Mouse (Mus musculus) olfactory bulb, adult 2 months (tissue): ENCODE results near the gene Mast1.

ENCODE experiments used
- CTCF ChIP-seq: fragments of 200-500 bp; IDR thresholded peaks from 2 replicates; pipeline ENCODE4 v1.5.1; 2012; ENCODE audit warnings: low read depth, mild to moderate bottlenecking, low read length, moderate library complexity; ENCODE audit not compliant: insufficient read depth
- POLR2A ChIP-seq: fragments of 200-500 bp; IDR thresholded peaks from 2 replicates; pipeline ENCODE4 v1.6.1; 2012; ENCODE audit warnings: mild to moderate bottlenecking, low read depth, low read length, moderate library complexity; ENCODE audit not compliant: insufficient read depth

DNA sequence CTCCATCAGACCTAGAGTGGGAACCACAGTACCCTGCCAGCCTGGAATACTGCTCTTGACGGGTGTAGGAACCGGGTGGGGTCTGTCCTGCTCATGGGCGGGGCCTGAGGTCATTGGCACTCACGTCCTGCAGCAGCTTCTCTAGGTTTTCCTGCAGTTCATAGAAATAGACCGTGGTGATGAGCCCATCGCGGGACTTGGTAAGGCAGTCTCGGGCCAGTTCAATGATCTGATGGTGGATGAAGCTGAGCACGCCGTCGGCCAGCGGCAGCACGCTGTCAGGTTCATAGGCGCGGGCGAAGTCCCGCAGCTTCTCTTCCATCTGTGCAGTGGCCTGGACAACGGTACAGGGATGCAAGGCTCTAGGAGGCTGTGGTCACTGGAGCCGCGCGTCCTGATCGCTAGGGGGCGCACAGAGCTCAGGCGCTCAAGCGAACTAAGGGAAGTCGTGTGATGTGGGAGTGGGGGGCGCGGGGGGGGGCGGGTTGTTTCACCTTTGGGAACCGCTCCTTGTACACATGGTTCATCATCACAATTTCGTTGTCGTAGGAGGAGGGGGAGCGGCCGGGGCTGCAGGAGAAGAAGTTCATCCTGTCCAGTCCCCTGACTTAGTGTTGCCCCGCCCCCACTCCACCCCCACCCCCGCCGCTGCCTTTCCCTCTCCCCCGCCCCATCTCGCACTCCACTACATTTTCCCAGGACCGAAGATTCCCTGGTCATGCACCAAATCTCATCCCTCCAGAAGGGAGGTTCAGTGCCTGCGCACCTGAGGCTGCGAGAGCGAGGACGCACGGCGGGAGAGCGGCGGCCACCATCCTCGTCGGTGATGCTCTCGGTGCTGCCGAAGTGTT lies 8.5 kb downstream of the Mast1 start:
- peak; percentile 83; the same call in 1 of the 2 replicates for TF ChIP-seq CTCF
- no peak for TF ChIP-seq POLR2A
